Mouse (Mus musculus) hindbrain, postnatal 0 days (tissue): ENCODE results near the gene Plaa. TPM values are rescaled to one million over a fixed set of nuclear protein-coding genes. Genes with fewer than 3 reads are reported as not detected.
A peak's percentile ranks its signal among the peaks of the same experiment; 100 is the strongest.

Experiments used
- ATAC-seq: fragments of 200-750 bp; cut with Nextera tagmentation; 2 replicates; pipeline ENCODE4 v1.8.0; 2017; ENCODE audit warnings: mild to moderate bottlenecking, moderate TSS enrichment, moderate library complexity
- DNase-seq: peaks from one replicate; pipeline ENCODE4 v3.0.0-alpha.2; 2015; ENCODE audit warnings: low spot score
- H3K27ac ChIP-seq: fragments of 300-500 bp; sonication (generic); 2 replicates; pipeline ENCODE4 v1.5.1; 2014; ENCODE audit warnings: mild to moderate bottlenecking
- H3K27me3 ChIP-seq: fragments of 300-500 bp; sonication (generic); 2 replicates; pipeline ENCODE4 v1.6.1; 2014; ENCODE audit warnings: low read length, mixed read lengths; ENCODE audit not compliant: insufficient read depth
- H3K36me3 ChIP-seq: fragments of 300-500 bp; sonication (generic); 2 replicates; pipeline ENCODE4 v1.6.1; 2014; ENCODE audit warnings: low read length, mixed read lengths; ENCODE audit not compliant: insufficient read depth
- H3K4me1 ChIP-seq: fragments of 300-500 bp; sonication (generic); 2 replicates; pipeline ENCODE4 v1.6.1; 2014; ENCODE audit warnings: antibody characterized with exemption, low read length, mixed read lengths; ENCODE audit not compliant: insufficient read depth
- H3K4me2 ChIP-seq: fragments of 300-500 bp; sonication (generic); 2 replicates; pipeline ENCODE4 v1.6.1; 2014; ENCODE audit warnings: low read depth, mild to moderate bottlenecking, low read length, moderate library complexity, mixed read lengths
- H3K4me3 ChIP-seq: fragments of 300-500 bp; sonication (generic); 2 replicates; pipeline ENCODE4 v1.5.1; 2014; ENCODE audit warnings: low read length
- H3K9ac ChIP-seq: fragments of 300-500 bp; sonication (generic); replicated peaks from 2 replicates; pipeline ENCODE4 v1.6.1; 2014; ENCODE audit warnings: mild to moderate bottlenecking, low read length, moderate library complexity, mixed read lengths
- H3K9me3 ChIP-seq: fragments of 300-500 bp; sonication (generic); 2 replicates; pipeline ENCODE4 v1.6.1; 2016; ENCODE audit warnings: low read length, mixed read lengths
- CTCF ChIP-seq: IDR thresholded peaks from 2 replicates; pipeline ENCODE4 v1.5.1; 2016; ENCODE audit warnings: antibody characterized with exemption, control low read depth, low read depth
- WGBS: fragments of 180-500 bp; shearing (Covaris S2); extraction: QIAGEN DNeasy Blood & Tissue Kit; methylation state at CpG from one replicate; pipeline ENCODE4 v1.1.7; 2014; 5-methylcytosine and 5-hydroxymethylcytosine counted together
- polyA plus RNA-seq: library from polyadenylated mRNA; unstranded; fragments of >200 nt; fragmentation: Nextera tagmentation; extraction: Ambion mirVana; gene quantifications from 2 replicates; pipeline ENCODE4 v1.2.1, GENCODE M21; 2015
- total RNA-seq: library from RNA; depleted of rRNA; stranded (reverse); fragments of >200 nt; gene quantifications from 2 replicates; pipeline ENCODE4 v1.2.3, GENCODE M21; 2014; rRNA removed

Gene Plaa
- total and polyA plus RNA-seq, 2 experiments from 2014 or later, result 57.7 to 70.0 TPM

DNA sequence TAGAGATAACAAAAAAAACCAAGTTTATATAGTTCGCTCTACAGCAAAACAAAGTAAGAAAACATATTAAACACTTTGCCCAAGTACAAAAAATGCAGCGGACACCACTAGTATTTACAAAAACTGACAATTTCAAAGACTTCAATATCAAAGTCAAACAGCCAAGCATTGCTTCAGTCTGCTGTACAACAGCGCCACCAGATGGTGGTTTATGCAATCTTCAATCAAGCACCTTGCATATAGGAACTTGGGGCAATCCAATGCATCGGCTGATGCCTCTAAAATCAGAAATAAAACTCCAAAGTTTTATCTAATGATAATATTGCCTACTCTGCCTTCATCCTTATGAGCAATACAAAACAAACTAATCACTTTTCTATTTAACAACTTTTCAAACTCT, 85.4 kb downstream of the Plaa start:
- DNase-seq, result peak; percentile 90
- no peak overlapping the region for H3K27ac ChIP-seq
- WGBS, result 61% methylated on average over 4 of the region's 4 CpGs
- peak; percentile 84 for TF ChIP-seq CTCF
- no peak for ATAC-seq
- H3K4me3 ChIP-seq, result no peak overlapping the region
- no peak overlapping the region for H3K9ac ChIP-seq
- H3K9me3 ChIP-seq, result no peaks in the 10 kb centered on the region
- H3K4me2 ChIP-seq, result no peak overlapping the region
- no peaks in the 10 kb centered on the region for H3K4me1 ChIP-seq
- no peaks in the 10 kb centered on the region for H3K36me3 ChIP-seq
- no peaks in the 10 kb centered on the region for H3K27me3 ChIP-seq

Other genes with a start within 250 kb of the Plaa start
- gene Gm10306, start 46.7 kb downstream of the Plaa start, total RNA-seq, result not detected in 2 replicates
- 0.45 TPM in 1 of 2 replicates, not detected in the other for gene Gm10306, start 46.7 kb downstream of the Plaa start, polyA plus RNA-seq
- 8.5 and 9.4 TPM in 2 replicates for gene Caap1, start 46.4 kb downstream of the Plaa start, total RNA-seq
- gene Caap1, start 46.4 kb downstream of the Plaa start, polyA plus RNA-seq, result 10.3 and 11.0 TPM in 2 replicates
- gene Ift74, start 11.2 kb upstream of the Plaa start, total RNA-seq, result 5.2 and 6.6 TPM in 2 replicates
- 30.1 and 35.0 TPM in 2 replicates for gene Ift74, start 11.2 kb upstream of the Plaa start, polyA plus RNA-seq
- not detected in 2 replicates for gene Lrrc19, start 46.9 kb upstream of the Plaa start, total RNA-seq
- 0.24 TPM in 2 replicates for gene Lrrc19, start 46.9 kb upstream of the Plaa start, polyA plus RNA-seq
- gene Tek, start 136.0 kb upstream of the Plaa start, total RNA-seq, result 6.8 and 8.4 TPM in 2 replicates
- gene Tek, start 136.0 kb upstream of the Plaa start, polyA plus RNA-seq, result 6.7 and 7.1 TPM in 2 replicates